Mouse (Mus musculus): Measurements from ENCODE around the gene Ano4. TPM values are rescaled to one million over a fixed set of nuclear protein-coding genes. Genes with fewer than 3 reads are reported as not detected.

Ano4 gene
- polyA plus RNA-seq, 1 experiment from 2014 or later, result 0.55 TPM

DNA sequence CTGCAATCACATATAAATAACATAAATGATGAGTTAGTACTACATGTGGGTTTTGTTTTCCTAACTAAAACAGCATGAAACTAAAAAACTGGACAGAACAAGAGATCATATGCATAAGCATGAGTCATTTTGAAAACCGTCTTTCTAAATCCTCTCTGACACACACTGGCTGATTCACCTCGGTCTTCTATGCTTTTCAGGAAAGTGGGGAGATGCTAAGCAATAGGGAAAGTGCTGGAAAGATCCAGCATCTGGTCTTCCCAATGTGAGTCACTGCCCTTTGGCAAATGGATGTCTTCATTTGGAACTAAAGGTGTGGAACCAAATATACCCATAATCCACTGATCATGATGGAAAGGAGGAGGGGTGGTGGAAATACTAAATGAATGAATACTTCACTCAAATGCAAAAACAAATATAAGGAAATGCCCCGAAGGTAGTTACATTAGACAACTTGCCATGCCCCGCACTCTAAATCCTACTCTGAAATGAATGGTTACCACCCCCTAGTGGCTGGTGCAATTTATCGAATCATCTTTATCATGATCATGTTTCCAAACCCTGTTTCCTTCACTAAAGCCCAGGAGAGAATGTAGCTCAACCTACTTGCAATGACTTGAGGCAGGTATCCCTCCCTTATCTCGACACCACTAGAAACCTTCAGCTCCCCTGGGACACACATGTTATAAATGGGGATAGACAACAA is 122.1 kb downstream of the Ano4 start:
- no peaks in the 10 kb centered on the region for H3K9me3 ChIP-seq (ENCODE audit: control insufficient read depth, low read length)
- H3K27me3 ChIP-seq (replicated peaks; ENCODE audit: control insufficient read depth, insufficient read depth, low read length), result no peaks in the 10 kb centered on the region
- H3K4me1 ChIP-seq (replicated peaks; ENCODE audit: control insufficient read depth, insufficient read depth, low read length), result no peaks in the 10 kb centered on the region
- ATAC-seq (replicated peaks; ENCODE audit: low FRiP score, low TSS enrichment, low read depth) (no peak), DNase-seq (ENCODE audit: low spot score) (no peak)
- H3K4me3 ChIP-seq (ENCODE audit: low read depth, low read length), result no peak overlapping the region
- H3K27ac ChIP-seq (ENCODE audit: low read depth), result no peak overlapping the region
- WGBS, result 75% methylated on average over 6 of the region's 6 CpGs
- no peak overlapping the region for H3K9ac ChIP-seq (ENCODE audit: low read length)
- no peak overlapping the region for H3K4me2 ChIP-seq (ENCODE audit: low read length)
- no peaks in the 10 kb centered on the region for H3K36me3 ChIP-seq (ENCODE audit: control insufficient read depth, insufficient read depth, low read length)

DNA sequence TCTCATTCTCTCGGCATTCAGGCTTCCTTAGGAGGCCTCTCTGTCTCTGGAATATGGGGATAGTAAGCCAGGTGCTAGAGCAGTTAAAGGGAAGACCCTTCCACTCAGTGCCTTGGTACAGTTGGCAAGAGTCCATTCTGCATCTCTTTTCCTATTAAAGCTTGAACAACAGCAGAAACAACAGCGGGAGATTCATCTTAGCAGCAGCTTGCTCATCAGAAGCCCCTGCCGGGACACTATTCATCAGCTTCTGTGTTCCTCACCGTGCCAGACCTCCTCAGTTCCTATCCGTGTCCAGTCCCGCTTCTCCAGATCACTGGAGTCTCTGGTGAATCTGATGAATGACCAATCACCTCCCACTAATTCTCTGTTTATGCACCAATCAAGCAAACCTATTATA is 128.5 kb downstream of the Ano4 start:
- ATAC-seq (replicated peaks; ENCODE audit: low FRiP score, low TSS enrichment, low read depth) (no peak), DNase-seq (ENCODE audit: low spot score) (no peak)
- Histone ChIP-seq H3K4me1 (replicated peaks; ENCODE audit: control insufficient read depth, insufficient read depth, low read length) (no peaks in the 10 kb centered on the region), H3K4me3 (ENCODE audit: low read depth, low read length) (no peak overlapping the region), H3K9ac (ENCODE audit: low read length) (no peak overlapping the region), H3K36me3 (ENCODE audit: control insufficient read depth, insufficient read depth, low read length) (no peaks in the 10 kb centered on the region), H3K4me2 (ENCODE audit: low read length) (no peak overlapping the region), H3K9me3 (ENCODE audit: control insufficient read depth, low read length) (no peaks in the 10 kb centered on the region), H3K27ac (ENCODE audit: low read depth) (no peak overlapping the region), H3K27me3 (replicated peaks; ENCODE audit: control insufficient read depth, insufficient read depth, low read length) (no peaks in the 10 kb centered on the region)
- WGBS, result 82% methylated on average over 6 of the region's 6 CpGs

DNA sequence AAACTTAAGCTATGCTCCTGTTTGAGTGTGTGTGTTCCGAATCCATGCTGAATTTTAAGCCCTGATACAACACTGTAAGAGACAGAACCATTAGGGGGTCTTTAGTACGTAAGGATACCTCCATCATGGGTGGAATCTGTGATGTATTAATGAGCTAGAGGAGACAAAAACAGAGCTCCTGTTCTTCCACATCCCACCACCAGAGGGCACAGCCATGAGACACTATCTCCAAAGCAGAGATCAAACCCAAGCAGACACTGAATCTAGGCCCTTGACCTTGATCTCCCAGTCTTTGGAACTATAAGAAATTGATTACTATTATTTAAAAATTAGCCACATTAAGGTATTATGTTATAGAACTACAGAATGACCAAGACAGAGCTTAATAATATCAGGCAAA is 138.7 kb downstream of the Ano4 start:
- no peaks in the 10 kb centered on the region for H3K4me1 ChIP-seq (replicated peaks; ENCODE audit: control insufficient read depth, insufficient read depth, low read length)
- no peak for ATAC-seq (replicated peaks; ENCODE audit: low FRiP score, low TSS enrichment, low read depth)
- H3K9me3 ChIP-seq (ENCODE audit: control insufficient read depth, low read length), result no peaks in the 10 kb centered on the region
- 53% methylated on average over 2 of the region's 2 CpGs for WGBS
- H3K27ac ChIP-seq (ENCODE audit: low read depth), result no peak overlapping the region
- peak; percentile 53 for DNase-seq (ENCODE audit: low spot score)
- no peaks in the 10 kb centered on the region for H3K36me3 ChIP-seq (ENCODE audit: control insufficient read depth, insufficient read depth, low read length)
- no peaks in the 10 kb centered on the region for H3K27me3 ChIP-seq (replicated peaks; ENCODE audit: control insufficient read depth, insufficient read depth, low read length)
- no peak overlapping the region for H3K4me2 ChIP-seq (ENCODE audit: low read length)
- H3K4me3 ChIP-seq (ENCODE audit: low read depth, low read length), result no peak overlapping the region
- no peak overlapping the region for H3K9ac ChIP-seq (ENCODE audit: low read length)

DNA sequence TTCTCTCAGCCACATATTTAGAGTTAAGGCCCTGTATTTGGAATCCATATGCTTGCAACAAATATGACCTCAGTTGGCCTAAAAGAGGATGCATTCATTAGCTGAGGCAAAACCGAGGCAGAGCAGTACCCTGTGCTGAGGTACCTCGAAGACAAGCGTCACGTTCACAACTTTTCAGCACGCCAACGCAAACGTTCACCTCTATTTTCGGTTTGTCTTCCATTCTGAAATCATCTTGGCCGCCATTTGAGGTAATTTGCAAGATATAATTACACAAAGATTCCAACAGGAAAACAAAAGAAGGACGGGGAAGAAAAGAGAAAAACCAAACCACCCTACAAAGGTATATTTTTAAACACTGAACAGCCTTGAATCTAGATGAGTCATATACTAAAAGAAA is 148.1 kb downstream of the Ano4 start:
- no peak for ATAC-seq (replicated peaks; ENCODE audit: low FRiP score, low TSS enrichment, low read depth)
- Histone ChIP-seq H3K9ac (ENCODE audit: low read length) (no peak overlapping the region), H3K4me1 (replicated peaks; ENCODE audit: control insufficient read depth, insufficient read depth, low read length) (no peaks in the 10 kb centered on the region), H3K27me3 (replicated peaks; ENCODE audit: control insufficient read depth, insufficient read depth, low read length) (no peaks in the 10 kb centered on the region), H3K4me3 (ENCODE audit: low read depth, low read length) (no peak overlapping the region), H3K36me3 (ENCODE audit: control insufficient read depth, insufficient read depth, low read length) (no peaks in the 10 kb centered on the region), H3K9me3 (ENCODE audit: control insufficient read depth, low read length) (no peaks in the 10 kb centered on the region), H3K4me2 (ENCODE audit: low read length) (no peak overlapping the region), H3K27ac (ENCODE audit: low read depth) (no peak overlapping the region)
- no peak for DNase-seq (ENCODE audit: low spot score)
- WGBS, result 89% methylated on average over 10 of the region's 10 CpGs

DNA sequence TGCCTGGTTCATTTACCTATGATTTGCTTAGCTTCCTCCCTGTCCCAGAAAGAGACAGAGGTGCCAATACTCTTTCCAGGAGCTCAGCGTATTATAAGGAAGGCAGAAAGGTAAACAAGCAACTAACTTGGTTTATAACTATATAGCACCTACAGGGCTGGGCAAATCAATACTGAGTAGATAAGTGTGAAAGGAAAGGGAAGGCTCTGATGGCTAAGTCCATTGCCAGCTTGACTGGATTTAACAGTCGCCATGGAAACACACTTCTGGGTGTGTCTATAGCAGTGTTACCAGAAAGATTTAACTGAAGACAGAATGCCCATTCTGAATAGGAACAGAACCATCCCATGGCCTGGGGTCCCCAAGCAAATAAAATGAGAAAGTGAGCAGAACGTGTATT is 149.5 kb downstream of the Ano4 start:
- no peaks in the 10 kb centered on the region for H3K4me1 ChIP-seq (replicated peaks; ENCODE audit: control insufficient read depth, insufficient read depth, low read length)
- H3K9me3 ChIP-seq (ENCODE audit: control insufficient read depth, low read length), result no peaks in the 10 kb centered on the region
- no peaks in the 10 kb centered on the region for H3K36me3 ChIP-seq (ENCODE audit: control insufficient read depth, insufficient read depth, low read length)
- no peak overlapping the region for H3K4me2 ChIP-seq (ENCODE audit: low read length)
- DNase-seq (ENCODE audit: low spot score) (no peak), ATAC-seq (replicated peaks; ENCODE audit: low FRiP score, low TSS enrichment, low read depth) (peak; percentile 81)
- no peak overlapping the region for H3K27ac ChIP-seq (ENCODE audit: low read depth)
- no peaks in the 10 kb centered on the region for H3K27me3 ChIP-seq (replicated peaks; ENCODE audit: control insufficient read depth, insufficient read depth, low read length)
- WGBS, result 66% methylated on average over 3 of the region's 3 CpGs
- no peak overlapping the region for H3K9ac ChIP-seq (ENCODE audit: low read length)
- no peak overlapping the region for H3K4me3 ChIP-seq (ENCODE audit: low read depth, low read length)

DNA sequence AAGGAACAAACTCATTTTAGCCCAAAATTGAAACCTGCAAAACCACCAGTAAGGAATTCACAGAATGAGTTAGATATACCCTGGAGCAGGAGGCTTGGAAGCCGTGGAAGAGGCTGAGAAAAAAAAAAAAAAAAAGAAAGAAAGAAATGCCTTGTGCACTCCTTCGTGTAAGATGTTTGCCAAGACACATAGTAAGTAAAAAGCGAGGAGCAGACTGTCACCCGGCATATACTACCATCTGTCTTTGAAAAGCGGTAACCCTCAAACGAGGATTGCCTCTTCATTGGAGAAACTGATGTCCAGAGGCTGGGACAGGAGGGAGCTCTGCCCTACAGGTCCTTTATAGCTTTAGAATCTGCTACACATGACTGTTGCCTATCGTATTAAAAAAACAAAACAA is 150.1 kb downstream of the Ano4 start:
- H3K27me3 ChIP-seq (replicated peaks; ENCODE audit: control insufficient read depth, insufficient read depth, low read length), result no peaks in the 10 kb centered on the region
- WGBS, result 81% methylated on average over 7 of the region's 7 CpGs
- no peak for ATAC-seq (replicated peaks; ENCODE audit: low FRiP score, low TSS enrichment, low read depth)
- no peak overlapping the region for H3K4me2 ChIP-seq (ENCODE audit: low read length)
- DNase-seq (ENCODE audit: low spot score), result no peak
- H3K9me3 ChIP-seq (ENCODE audit: control insufficient read depth, low read length), result no peaks in the 10 kb centered on the region
- H3K9ac ChIP-seq (ENCODE audit: low read length), result no peak overlapping the region
- no peak overlapping the region for H3K4me3 ChIP-seq (ENCODE audit: low read depth, low read length)
- H3K4me1 ChIP-seq (replicated peaks; ENCODE audit: control insufficient read depth, insufficient read depth, low read length), result no peaks in the 10 kb centered on the region
- no peaks in the 10 kb centered on the region for H3K36me3 ChIP-seq (ENCODE audit: control insufficient read depth, insufficient read depth, low read length)
- no peak overlapping the region for H3K27ac ChIP-seq (ENCODE audit: low read depth)

DNA sequence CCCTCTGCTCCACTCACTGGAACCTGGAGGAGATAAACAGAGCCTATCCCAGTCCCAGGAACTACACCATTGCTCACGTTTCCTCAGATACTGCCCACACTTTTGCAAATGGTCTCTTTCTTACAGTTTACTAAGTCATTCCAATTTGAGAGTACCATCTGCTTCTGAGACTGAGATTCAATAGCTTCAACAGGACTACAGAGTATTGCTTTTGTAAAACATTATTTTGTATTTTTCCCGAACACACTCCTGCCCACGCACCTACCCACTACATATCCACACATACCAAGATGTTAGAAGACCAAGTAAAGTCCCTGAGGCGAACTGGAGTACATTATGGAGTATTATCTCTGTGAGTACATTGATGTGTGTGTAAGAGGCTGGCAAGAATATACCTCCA is 166.6 kb downstream of the Ano4 start:
- DNase-seq (ENCODE audit: low spot score) (no peak), ATAC-seq (replicated peaks; ENCODE audit: low FRiP score, low TSS enrichment, low read depth) (no peak)
- Histone ChIP-seq H3K27ac (ENCODE audit: low read depth) (no peak overlapping the region), H3K36me3 (ENCODE audit: control insufficient read depth, insufficient read depth, low read length) (no peaks in the 10 kb centered on the region), H3K4me2 (ENCODE audit: low read length) (no peak overlapping the region), H3K9me3 (ENCODE audit: control insufficient read depth, low read length) (no peaks in the 10 kb centered on the region), H3K27me3 (replicated peaks; ENCODE audit: control insufficient read depth, insufficient read depth, low read length) (no peaks in the 10 kb centered on the region), H3K9ac (ENCODE audit: low read length) (no peak overlapping the region), H3K4me3 (ENCODE audit: low read depth, low read length) (no peak overlapping the region), H3K4me1 (replicated peaks; ENCODE audit: control insufficient read depth, insufficient read depth, low read length) (no peaks in the 10 kb centered on the region)
- 82% methylated on average over 4 of the region's 4 CpGs for WGBS

DNA sequence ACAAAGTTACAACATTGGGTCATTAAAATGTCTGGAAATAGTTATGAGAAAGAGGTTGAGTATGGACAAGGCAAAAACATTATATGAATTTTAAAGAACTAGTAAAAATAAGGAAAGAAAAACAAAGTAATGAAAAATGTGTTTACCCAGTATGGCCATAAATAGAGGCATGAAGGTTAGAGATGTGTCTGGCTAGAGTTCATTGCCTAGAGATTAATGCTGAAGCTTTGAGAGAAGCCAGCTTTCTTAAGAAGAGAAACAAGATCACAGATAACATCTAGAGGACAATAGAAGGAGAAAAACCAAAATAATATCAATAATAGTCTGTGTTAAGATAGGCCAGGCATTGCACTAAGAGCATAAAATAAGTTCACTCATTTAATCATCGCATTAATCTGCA is 180.0 kb downstream of the Ano4 start:
- Histone ChIP-seq H3K27ac (ENCODE audit: low read depth) (no peak overlapping the region), H3K4me2 (ENCODE audit: low read length) (no peak overlapping the region), H3K4me1 (replicated peaks; ENCODE audit: control insufficient read depth, insufficient read depth, low read length) (no peaks in the 10 kb centered on the region), H3K9ac (ENCODE audit: low read length) (no peak overlapping the region), H3K27me3 (replicated peaks; ENCODE audit: control insufficient read depth, insufficient read depth, low read length) (no peaks in the 10 kb centered on the region), H3K9me3 (ENCODE audit: control insufficient read depth, low read length) (0 out of 2 replicates have a peak, but pooled peaks cover 2% of the 10 kb centered on the region), H3K4me3 (ENCODE audit: low read depth, low read length) (no peak overlapping the region), H3K36me3 (ENCODE audit: control insufficient read depth, insufficient read depth, low read length) (no peaks in the 10 kb centered on the region)
- ATAC-seq (replicated peaks; ENCODE audit: low FRiP score, low TSS enrichment, low read depth) (no peak), DNase-seq (ENCODE audit: low spot score) (no peak)
- 86% methylated on average over 1 of the region's 1 CpGs for WGBS

DNA sequence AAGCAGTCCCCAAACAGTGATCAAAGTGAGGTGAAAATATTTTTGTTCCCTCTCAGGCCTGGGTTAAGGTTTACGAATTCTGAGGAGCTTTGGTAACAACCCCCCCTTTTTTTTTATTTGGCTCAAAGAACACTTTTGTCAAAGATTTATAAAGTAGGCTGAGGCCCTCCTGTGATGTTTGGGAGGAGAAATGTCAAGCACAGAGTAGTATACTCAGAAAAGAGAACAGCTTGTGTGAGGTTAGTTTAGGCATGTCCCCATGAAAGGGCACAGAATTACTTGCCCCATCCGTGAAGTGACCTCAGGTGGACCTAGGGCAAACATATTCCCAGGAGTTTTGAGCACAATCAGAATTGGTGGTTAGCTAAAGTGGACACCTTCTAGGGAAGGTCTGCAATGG is 189.1 kb downstream of the Ano4 start:
- Histone ChIP-seq H3K9ac (ENCODE audit: low read length) (no peak overlapping the region), H3K36me3 (ENCODE audit: control insufficient read depth, insufficient read depth, low read length) (no peaks in the 10 kb centered on the region), H3K4me1 (replicated peaks; ENCODE audit: control insufficient read depth, insufficient read depth, low read length) (no peaks in the 10 kb centered on the region), H3K4me3 (ENCODE audit: low read depth, low read length) (no peak overlapping the region), H3K4me2 (ENCODE audit: low read length) (no peak overlapping the region), H3K27me3 (replicated peaks; ENCODE audit: control insufficient read depth, insufficient read depth, low read length) (no peaks in the 10 kb centered on the region), H3K27ac (ENCODE audit: low read depth) (no peak overlapping the region), H3K9me3 (ENCODE audit: control insufficient read depth, low read length) (no peaks in the 10 kb centered on the region)
- WGBS, result 61% methylated on average over 2 of the region's 2 CpGs
- ATAC-seq (replicated peaks; ENCODE audit: low FRiP score, low TSS enrichment, low read depth), result no peak
- DNase-seq (ENCODE audit: low spot score), result no peak
